Mouse (Mus musculus): ENCODE data around the gene Spen. TPM values are rescaled to one million over a fixed set of nuclear protein-coding genes. Genes with fewer than 3 reads are reported as not detected.
A peak's percentile ranks its signal among the peaks of the same experiment; 100 is the strongest.

The Spen gene
- polyA plus RNA-seq, 1 experiment, result 13.0 TPM

GRCm38 (mm10) chr4:141510457-141510856 lies 27.9 kb downstream of the Spen start:
- H3K27ac ChIP-seq (ENCODE audit: insufficient read depth, low read length), result no peak overlapping the region
- TF ChIP-seq POLR2A (IDR thresholded peaks at IDR 0.05; ENCODE audit: extremely low read depth, insufficient read depth, low read length) (no peak), CTCF (IDR thresholded peaks at IDR 0.05; ENCODE audit: extremely low read depth, insufficient read depth, low read length) (no peak)
- H3K4me3 ChIP-seq (ENCODE audit: insufficient read depth, low read length), result no peak overlapping the region
- peaks cover 9% of the 10 kb centered on the region for H3K4me1 ChIP-seq (ENCODE audit: control insufficient read depth, insufficient read depth, low read length)

GRCm38 (mm10) chr4:141506893-141507292 lies 31.5 kb downstream of the Spen start:
- H3K4me3 ChIP-seq (ENCODE audit: insufficient read depth, low read length), result no peak overlapping the region
- H3K4me1 ChIP-seq (ENCODE audit: control insufficient read depth, insufficient read depth, low read length), result peaks cover 12% of the 10 kb centered on the region
- TF ChIP-seq CTCF (IDR thresholded peaks at IDR 0.05; ENCODE audit: extremely low read depth, insufficient read depth, low read length) (no peak), POLR2A (IDR thresholded peaks at IDR 0.05; ENCODE audit: extremely low read depth, insufficient read depth, low read length) (no peak)
- H3K27ac ChIP-seq (ENCODE audit: insufficient read depth, low read length), result 0 out of 2 replicates have a peak overlapping the region, but pooled peaks have one; percentile 4

GRCm38 (mm10) chr4:141506352-141506751 lies 32.0 kb downstream of the Spen start:
- Histone ChIP-seq H3K4me3 (ENCODE audit: insufficient read depth, low read length) (no peak overlapping the region), H3K4me1 (ENCODE audit: control insufficient read depth, insufficient read depth, low read length) (peaks cover 13% of the 10 kb centered on the region), H3K27ac (ENCODE audit: insufficient read depth, low read length) (0 out of 2 replicates have a peak overlapping the region, but pooled peaks have one; percentile 4)
- no peak for TF ChIP-seq CTCF (IDR thresholded peaks at IDR 0.05; ENCODE audit: extremely low read depth, insufficient read depth, low read length)
- no peak for TF ChIP-seq POLR2A (IDR thresholded peaks at IDR 0.05; ENCODE audit: extremely low read depth, insufficient read depth, low read length)

GRCm38 (mm10) chr4:141505810-141506209 lies 32.6 kb downstream of the Spen start:
- no peak overlapping the region for H3K27ac ChIP-seq (ENCODE audit: insufficient read depth, low read length)
- TF ChIP-seq POLR2A (IDR thresholded peaks at IDR 0.05; ENCODE audit: extremely low read depth, insufficient read depth, low read length) (no peak), CTCF (IDR thresholded peaks at IDR 0.05; ENCODE audit: extremely low read depth, insufficient read depth, low read length) (no peak)
- no peak overlapping the region for H3K4me3 ChIP-seq (ENCODE audit: insufficient read depth, low read length)
- H3K4me1 ChIP-seq (ENCODE audit: control insufficient read depth, insufficient read depth, low read length), result peaks cover 17% of the 10 kb centered on the region

GRCm38 (mm10) chr4:141504471-141504870 lies 33.9 kb downstream of the Spen start:
- TF ChIP-seq POLR2A (IDR thresholded peaks at IDR 0.05; ENCODE audit: extremely low read depth, insufficient read depth, low read length) (no peak), CTCF (IDR thresholded peaks at IDR 0.05; ENCODE audit: extremely low read depth, insufficient read depth, low read length) (no peak)
- no peak overlapping the region for H3K4me3 ChIP-seq (ENCODE audit: insufficient read depth, low read length)
- peaks cover 22% of the 10 kb centered on the region for H3K4me1 ChIP-seq (ENCODE audit: control insufficient read depth, insufficient read depth, low read length)
- H3K27ac ChIP-seq (ENCODE audit: insufficient read depth, low read length), result no peak overlapping the region

- Histone ChIP-seq H3K27ac (ENCODE audit: insufficient read depth, low read length) (no peak overlapping the region), H3K4me3 (ENCODE audit: insufficient read depth, low read length) (no peak overlapping the region), H3K4me1 (ENCODE audit: control insufficient read depth, insufficient read depth, low read length) (peaks cover 26% of the 10 kb centered on the region)
- TF ChIP-seq CTCF (IDR thresholded peaks at IDR 0.05; ENCODE audit: extremely low read depth, insufficient read depth, low read length) (no peak), POLR2A (IDR thresholded peaks at IDR 0.05; ENCODE audit: extremely low read depth, insufficient read depth, low read length) (no peak)
Observed at GRCm38 (mm10) chr4:141502723-141503122, 35.7 kb downstream of the Spen start.

GRCm38 (mm10) chr4:141501058-141501457 lies 37.3 kb downstream of the Spen start:
- Histone ChIP-seq H3K4me3 (ENCODE audit: insufficient read depth, low read length) (no peak overlapping the region), H3K27ac (ENCODE audit: insufficient read depth, low read length) (peak overlapping the region; percentile 75), H3K4me1 (ENCODE audit: control insufficient read depth, insufficient read depth, low read length) (peaks cover 26% of the 10 kb centered on the region)
- no peak for TF ChIP-seq POLR2A (IDR thresholded peaks at IDR 0.05; ENCODE audit: extremely low read depth, insufficient read depth, low read length)

- peak overlapping the region; percentile 41; the same call in 1 of the 2 replicates for H3K27ac ChIP-seq (ENCODE audit: insufficient read depth, low read length)
- no peak for TF ChIP-seq POLR2A (IDR thresholded peaks at IDR 0.05; ENCODE audit: extremely low read depth, insufficient read depth, low read length)
- TF ChIP-seq CTCF (IDR thresholded peaks at IDR 0.05; ENCODE audit: extremely low read depth, insufficient read depth, low read length), result no peak
Observed at GRCm38 (mm10) chr4:141500637-141501036, 37.8 kb downstream of the Spen start.

GRCm38 (mm10) chr4:141488670-141489069 lies 49.7 kb downstream of the Spen start:
- no peak overlapping the region for H3K4me3 ChIP-seq (ENCODE audit: insufficient read depth, low read length)
- no peak for TF ChIP-seq POLR2A (IDR thresholded peaks at IDR 0.05; ENCODE audit: extremely low read depth, insufficient read depth, low read length)
- TF ChIP-seq CTCF (IDR thresholded peaks at IDR 0.05; ENCODE audit: extremely low read depth, insufficient read depth, low read length), result peak; percentile 30
- 0 out of 2 replicates have a peak, but pooled peaks cover 3% of the 10 kb centered on the region for H3K4me1 ChIP-seq (ENCODE audit: control insufficient read depth, insufficient read depth, low read length)
- H3K27ac ChIP-seq (ENCODE audit: insufficient read depth, low read length), result no peak overlapping the region

More at GRCm38 (mm10) chr4:141500637-141501036, 37.8 kb downstream of the Spen start:
- Histone ChIP-seq H3K4me1 (ENCODE audit: control insufficient read depth, insufficient read depth, low read length) (peaks cover 26% of the 10 kb centered on the region), H3K4me3 (ENCODE audit: insufficient read depth, low read length) (no peak overlapping the region)

- H3K27ac ChIP-seq (ENCODE audit: insufficient read depth, low read length), result no peak overlapping the region
- H3K4me3 ChIP-seq (ENCODE audit: insufficient read depth, low read length), result no peak overlapping the region
- 0 out of 2 replicates have a peak, but pooled peaks cover 1% of the 10 kb centered on the region for H3K4me1 ChIP-seq (ENCODE audit: control insufficient read depth, insufficient read depth, low read length)
- no peak for TF ChIP-seq POLR2A (IDR thresholded peaks at IDR 0.05; ENCODE audit: extremely low read depth, insufficient read depth, low read length)
- no peak for TF ChIP-seq CTCF (IDR thresholded peaks at IDR 0.05; ENCODE audit: extremely low read depth, insufficient read depth, low read length)
Observed at GRCm38 (mm10) chr4:141487581-141487980, 50.8 kb downstream of the Spen start.
